Comparison of ENCODE assay signal across 28 mouse cellular contexts in the genomic region with DNA sequence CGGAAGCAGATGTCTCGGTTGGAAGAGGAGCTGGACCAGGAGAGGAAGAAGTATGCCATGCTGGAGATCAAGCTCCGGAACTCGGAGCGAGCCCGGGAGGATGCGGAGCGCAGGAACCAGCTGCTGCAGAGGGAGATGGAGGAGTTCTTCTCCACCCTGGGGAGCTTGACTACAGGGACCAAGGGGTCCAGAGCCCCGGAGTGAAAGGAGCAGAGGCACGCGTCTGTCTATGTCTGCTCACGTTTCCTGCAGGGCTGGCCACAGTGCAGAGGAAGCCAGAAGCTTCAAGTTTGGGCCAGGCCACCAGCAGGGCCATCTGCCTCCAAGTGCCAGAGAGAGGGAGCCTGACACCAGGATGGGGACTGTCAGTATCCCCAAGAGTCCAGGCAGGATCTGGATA.
DNase-seq lines count a peak whose midpoint lies in the region; ATAC-seq lines count a peak whose summit lies in the region.
"Had no signal": no experiment of that assay in that cellular context is flagged by ENCODE, and none has a peak within 500 bp of the region (broad histone marks: within the 10 kb centered on the region; RNA-seq: fewer than 3 reads in every experiment).

No protein-coding gene starts in this region.

- no peak overlapping the region for H3K4me3 ChIP-seq in heart, embryonic 12.5 days
- no peak overlapping the region for H3K4me3 ChIP-seq in limb, embryonic 10.5 days
- H3K4me3 ChIP-seq: embryonic facial prominence, embryonic 15.5 days; liver, embryonic 13.5 days; midbrain, embryonic 10.5 days; midbrain, embryonic 15.5 days; neural tube, embryonic 15.5 days had no signal

- DNase-seq in heart, adult 18-20 months: no peak
- DNase-seq in cerebellum, adult 11-12 months: peak; percentile 56
- DNase-seq in cerebellum, adult 8-10 months: peak; percentile 21
- peak; percentile 26 for DNase-seq in limb, embryonic 10.5 days (ENCODE audit: low spot score)
- DNase-seq in thymus, adult 18-20 months: no peak
- no peak for DNase-seq in lung, adult 18-20 months
- DNase-seq: gastrocnemius, postnatal 14 days; heart, postnatal 10 days; kidney, adult 18-20 months; liver, embryonic 13.5 days; lung, adult 2 months; right cerebral cortex, postnatal 25 days; spleen, adult 18-20 months; thymus, adult 2 months; thymus, postnatal 4 days had no signal

- no peak overlapping the region for H3K9ac ChIP-seq in heart, embryonic 12.5 days
- H3K9ac ChIP-seq: embryonic facial prominence, embryonic 15.5 days; hindbrain, embryonic 14.5 days; kidney, embryonic 15.5 days; limb, embryonic 13.5 days; liver, embryonic 13.5 days; midbrain, embryonic 15.5 days; neural tube, embryonic 15.5 days had no signal

- ATAC-seq in heart, embryonic 12.5 days (ENCODE audit: insufficient number of reproducible peaks, low FRiP score): no peak
- ATAC-seq: CD4-positive, CD25-positive, alpha-beta regulatory T cell, adult 4 months; forebrain, embryonic 14.5 days had no signal

- WGBS in heart, embryonic 12.5 days: 80% methylated on average over 12 of the region's 12 CpGs
- 83% methylated on average over 12 of the region's 12 CpGs for WGBS in limb, embryonic 10.5 days

- no peaks in the 10 kb centered on the region for H3K36me3 ChIP-seq in heart, embryonic 12.5 days
- no peaks in the 10 kb centered on the region for H3K36me3 ChIP-seq in limb, embryonic 10.5 days
- H3K36me3 ChIP-seq: embryonic facial prominence, embryonic 10.5 days; embryonic facial prominence, embryonic 15.5 days; heart, embryonic 13.5 days; kidney, embryonic 15.5 days; limb, embryonic 13.5 days; liver, embryonic 13.5 days; midbrain, embryonic 10.5 days; midbrain, embryonic 15.5 days; neural tube, embryonic 15.5 days had no signal

- H3K9me3 ChIP-seq in heart, embryonic 12.5 days (replicated peaks): no peaks in the 10 kb centered on the region
- H3K9me3 ChIP-seq in limb, embryonic 10.5 days (replicated peaks): no peaks in the 10 kb centered on the region
- H3K9me3 ChIP-seq: embryonic facial prominence, embryonic 10.5 days; embryonic facial prominence, embryonic 15.5 days; heart, embryonic 13.5 days; kidney, embryonic 15.5 days; limb, embryonic 13.5 days; liver, embryonic 13.5 days; midbrain, embryonic 10.5 days; midbrain, embryonic 15.5 days; neural tube, embryonic 15.5 days had no signal

- H3K4me2 ChIP-seq in heart, embryonic 12.5 days: 0 out of 2 replicates have a peak overlapping the region, but pooled peaks have one; percentile 61

- H3K27ac ChIP-seq in heart, embryonic 12.5 days (ENCODE audit: poor library complexity, severe bottlenecking): no peak overlapping the region
- H3K27ac ChIP-seq in limb, embryonic 10.5 days: no peak overlapping the region
- H3K27ac ChIP-seq: embryonic facial prominence, embryonic 10.5 days; embryonic facial prominence, embryonic 15.5 days; heart, embryonic 13.5 days; hindbrain, embryonic 14.5 days; kidney, embryonic 15.5 days; limb, embryonic 13.5 days; liver, embryonic 13.5 days; midbrain, embryonic 10.5 days; midbrain, embryonic 15.5 days; neural tube, embryonic 15.5 days; stomach, postnatal 0 days had no signal

- H3K4me1 ChIP-seq in heart, embryonic 12.5 days (replicated peaks): peaks cover 12% of the 10 kb centered on the region
- H3K4me1 ChIP-seq in limb, embryonic 10.5 days: peaks cover 17% of the 10 kb centered on the region

- no peaks in the 10 kb centered on the region for H3K27me3 ChIP-seq in heart, embryonic 12.5 days (replicated peaks)
- no peaks in the 10 kb centered on the region for H3K27me3 ChIP-seq in limb, embryonic 10.5 days (ENCODE audit: low read depth, poor library complexity, severe bottlenecking)
- H3K27me3 ChIP-seq: embryonic facial prominence, embryonic 15.5 days; kidney, embryonic 15.5 days; limb, embryonic 13.5 days; liver, embryonic 13.5 days; midbrain, embryonic 15.5 days; neural tube, embryonic 15.5 days had no signal

Comparison
In these comparisons a context has a peak if more than half of its experiments do, and no peak if none do; other contexts are left out.
1. DNase-seq: peak in cerebellum, adult 11-12 months (single experiment), cerebellum, adult 8-10 months (single experiment) and limb, embryonic 10.5 days (single experiment); none in heart, adult 18-20 months (0 of 2), thymus, adult 18-20 months (0 of 2) and lung, adult 18-20 months (0 of 2).